Mouse (Mus musculus) spleen, adult 12 weeks (tissue): ENCODE data around the gene Rnf183.

Experiments
- DNase-seq: peaks from one replicate; pipeline ENCODE4 v3.0.0; 2022; ENCODE audit warnings: low spot score

Gene Rnf183

GRCm38 (mm10) chr4:62430678-62431077, 4.4 kb downstream of the Rnf183 start:
- DNase-seq, result no peak

GRCm38 (mm10) chr4:62429616-62430015, 5.4 kb downstream of the Rnf183 start:
- DNase-seq, result no peak

- DNase-seq, result no peak
Measured at GRCm38 (mm10) chr4:62427978-62428758, 6.9 kb downstream of the Rnf183 start.

GRCm38 (mm10) chr4:62425891-62426290, 9.2 kb downstream of the Rnf183 start:
- DNase-seq, result no peak

DNA sequence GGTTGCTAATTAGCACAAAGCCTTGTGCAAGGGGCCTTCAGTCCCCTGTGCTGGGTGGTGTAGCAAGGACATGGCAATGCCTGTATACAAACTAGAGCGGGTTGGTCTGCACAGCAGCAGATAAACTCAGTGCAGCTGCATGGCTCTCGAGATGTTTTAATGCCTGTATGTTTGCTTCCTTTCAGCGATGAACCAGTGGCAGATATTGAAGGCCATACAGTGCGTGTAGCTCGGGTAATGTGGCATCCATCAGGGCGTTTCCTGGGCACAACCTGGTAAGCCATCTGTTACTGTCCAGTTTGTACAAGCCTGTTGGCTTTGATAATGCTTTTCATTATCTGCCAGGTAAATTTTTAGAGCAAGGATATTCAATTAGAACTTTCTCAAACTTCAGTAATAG, 16.0 kb downstream of the Rnf183 start:
- no peak for DNase-seq

DNA sequence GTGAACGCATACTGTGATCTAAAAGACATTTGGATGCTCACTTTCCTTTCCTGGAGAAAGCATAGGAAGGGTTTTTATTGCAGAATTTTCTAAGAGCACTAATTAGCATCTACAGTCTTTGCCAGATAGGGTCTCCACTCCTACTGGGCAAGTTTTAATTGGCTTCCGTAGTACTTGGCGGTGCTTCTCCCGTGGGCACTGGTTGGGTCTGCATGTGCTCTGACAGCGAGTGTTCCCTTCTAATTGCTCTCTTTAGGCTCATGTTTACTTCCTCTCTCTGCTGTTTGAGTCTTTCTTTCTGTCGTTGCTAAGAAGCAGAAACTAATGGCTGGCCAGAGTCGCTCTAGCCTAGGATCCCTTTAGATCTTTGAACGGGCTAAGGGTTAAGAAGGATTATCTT, 16.6 kb downstream of the Rnf183 start:
- DNase-seq, result no peak

DNA sequence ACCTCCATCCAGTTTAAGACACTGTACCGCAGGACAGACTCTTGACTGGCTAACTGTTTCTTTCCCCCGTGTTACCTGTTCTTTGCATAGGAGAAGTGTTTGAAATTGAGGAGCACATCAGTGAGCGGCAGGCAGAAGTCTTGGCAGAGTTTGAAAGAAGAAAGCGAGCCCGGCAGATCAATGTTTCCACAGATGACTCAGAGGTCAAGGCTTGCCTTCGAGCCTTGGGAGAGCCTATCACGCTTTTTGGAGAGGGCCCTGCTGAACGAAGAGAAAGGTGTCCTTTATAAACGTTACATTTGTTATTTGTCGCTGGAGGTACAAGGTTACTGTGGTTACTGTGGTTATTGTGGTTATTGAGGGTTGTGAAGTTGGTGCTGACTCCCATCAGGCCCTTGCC, 23.4 kb downstream of the Rnf183 start:
- no peak for DNase-seq

DNA sequence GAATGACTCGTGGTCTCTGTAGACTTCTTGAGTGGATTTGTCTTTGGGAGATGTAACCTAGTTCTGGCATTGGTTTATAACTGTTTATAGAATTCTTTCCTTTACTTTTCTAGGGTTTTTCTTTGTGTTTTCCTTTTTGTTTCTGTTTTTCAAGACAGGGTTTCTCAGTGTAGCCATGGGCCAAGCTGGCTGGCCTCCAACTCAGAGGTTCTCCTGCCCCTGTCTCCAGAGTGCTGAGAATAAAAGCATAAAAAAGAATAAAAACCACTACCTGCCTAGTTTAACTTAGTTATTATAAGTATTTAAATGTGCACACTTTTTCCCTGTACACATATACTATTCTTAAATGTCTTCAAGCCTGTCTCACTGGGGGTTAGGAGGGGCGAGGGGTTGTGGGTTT, 24.7 kb downstream of the Rnf183 start:
- no peak for DNase-seq

- DNase-seq, result no peak
Measured at GRCm38 (mm10) chr4:62409615-62410014, 25.4 kb downstream of the Rnf183 start.

GRCm38 (mm10) chr4:62408601-62409282, 26.3 kb downstream of the Rnf183 start, which contains the start of the genes Cdc26 and Prpf4:
Cdc26 (minus strand) TSS chr4:62408642.
Prpf4 (plus strand) TSS chr4:62408797.
- peak; percentile 91 for DNase-seq

DNA sequence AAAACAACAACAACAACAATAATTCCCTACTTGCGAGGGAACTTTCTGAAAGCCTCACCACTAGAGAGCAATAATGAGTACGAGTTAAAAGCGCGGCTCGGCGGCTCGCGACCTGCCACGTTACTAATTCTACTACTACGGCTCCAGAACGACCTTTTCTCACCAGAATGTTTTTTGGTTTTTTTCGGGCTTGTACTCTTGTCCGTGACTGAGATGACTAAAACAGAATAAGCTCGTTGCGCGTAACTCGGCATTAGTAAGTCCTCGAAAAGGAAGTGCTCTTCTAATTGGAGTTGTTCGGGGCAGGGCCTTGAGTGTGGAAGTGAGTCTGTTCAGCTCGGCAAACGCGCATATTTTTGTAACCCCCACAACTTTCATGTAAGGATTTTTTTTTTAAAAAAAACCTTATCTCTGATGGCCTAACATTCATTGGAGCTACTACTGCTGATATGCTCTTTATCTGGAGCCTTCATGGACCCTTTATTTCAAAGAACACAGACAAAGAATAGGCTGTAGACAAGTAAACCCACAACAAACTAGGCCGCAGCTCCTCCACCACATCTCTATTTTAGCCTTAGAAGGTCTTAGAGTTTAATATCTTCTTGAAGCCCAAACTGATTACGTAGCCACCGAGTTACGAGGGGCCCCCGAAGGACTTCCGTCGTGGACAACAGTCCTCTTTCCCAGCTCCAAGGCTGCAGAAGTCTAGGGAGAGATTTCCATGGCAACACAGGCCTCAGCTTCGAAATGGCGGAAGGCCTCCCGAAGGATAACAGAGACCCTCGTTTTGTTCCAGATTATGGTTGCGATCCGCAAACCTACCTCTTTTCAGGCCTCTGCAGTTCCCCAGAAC, 27.1 kb downstream of the Rnf183 start:
- DNase-seq, result peak; percentile 55

GRCm38 (mm10) chr4:62406133-62406532, 28.9 kb downstream of the Rnf183 start:
- DNase-seq, result no peak

GRCm38 (mm10) chr4:62398956-62399355, 36.1 kb downstream of the Rnf183 start:
- no peak for DNase-seq

- DNase-seq, result no peak
Measured at GRCm38 (mm10) chr4:62397616-62398365, 37.3 kb downstream of the Rnf183 start.

DNA sequence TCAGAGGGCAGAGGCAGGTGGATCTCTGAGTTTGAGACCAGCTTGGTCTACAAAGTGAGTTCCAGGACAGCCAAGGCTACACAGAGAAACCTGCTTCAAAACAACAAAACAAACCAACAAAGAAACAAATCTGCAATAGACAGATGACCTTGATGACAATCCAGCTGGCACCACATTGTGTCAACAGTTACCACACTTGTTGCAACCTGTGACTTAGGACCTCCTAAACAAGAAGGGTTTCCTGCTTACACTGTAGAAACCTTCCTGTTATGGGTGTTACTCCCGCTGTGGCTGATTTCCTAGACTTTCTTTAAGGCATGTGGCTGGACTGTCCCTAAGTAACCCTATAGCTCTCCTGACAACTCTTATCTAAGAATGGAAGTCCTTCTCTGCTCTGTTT, 39.2 kb downstream of the Rnf183 start:
- DNase-seq, result no peak

- no peak for DNase-seq
Measured at GRCm38 (mm10) chr4:62393459-62393858, 41.6 kb downstream of the Rnf183 start.

- DNase-seq, result no peak
Measured at GRCm38 (mm10) chr4:62391892-62392291, 43.2 kb downstream of the Rnf183 start.

GRCm38 (mm10) chr4:62389592-62390512, 45.2 kb downstream of the Rnf183 start:
- no peak for DNase-seq

DNA sequence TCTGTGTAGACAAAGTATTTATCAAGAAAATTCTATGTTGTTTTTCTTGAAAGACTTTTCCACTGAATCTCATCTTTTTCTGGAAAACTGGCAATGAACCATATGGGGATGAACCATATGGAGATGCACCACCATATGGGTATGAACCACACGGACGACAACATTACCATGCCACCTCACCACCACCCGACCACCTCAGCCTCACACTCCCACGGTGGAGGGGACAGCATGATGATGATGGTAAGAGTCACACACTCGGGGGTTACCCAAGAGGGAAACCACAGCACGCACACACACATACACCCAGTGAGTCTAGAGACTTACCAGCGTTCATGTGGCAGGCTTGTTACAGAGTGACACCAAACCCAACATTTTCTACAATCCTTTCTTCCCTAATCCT, 49.6 kb downstream of the Rnf183 start:
- DNase-seq, result no peak

- no peak for DNase-seq
Measured at GRCm38 (mm10) chr4:62384159-62384558, 50.9 kb downstream of the Rnf183 start.

DNA sequence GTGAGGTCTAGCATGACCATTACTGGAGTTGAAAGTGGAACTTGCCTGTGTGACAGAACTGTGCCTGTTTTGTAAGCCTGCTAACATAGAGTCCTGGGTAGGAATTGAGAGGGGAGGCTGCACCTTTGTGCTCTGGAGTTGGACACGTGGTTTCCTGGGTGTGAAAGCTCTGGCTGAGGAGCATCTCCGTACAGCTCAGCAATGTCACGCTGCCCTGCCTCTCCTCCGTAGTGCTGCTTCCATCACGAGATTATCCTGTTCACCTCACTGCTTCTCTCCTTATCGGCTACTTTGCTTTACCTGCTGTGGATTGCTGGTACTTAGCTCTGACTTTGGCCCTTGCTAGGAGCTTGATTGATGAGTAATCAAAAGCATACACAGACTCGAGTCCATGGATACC, 51.3 kb downstream of the Rnf183 start:
- DNase-seq, result no peak
